Mouse (Mus musculus) heart, adult 2 months (tissue): ENCODE results near the gene Abca16.

Experiments
- CTCF ChIP-seq: fragments of 200-600 bp; IDR thresholded peaks from 2 replicates; pipeline ENCODE4 v1.8.1; 2022; ENCODE audit warnings: antibody characterized with exemption, mild to moderate bottlenecking, moderate library complexity
- EP300 ChIP-seq: fragments of 200-500 bp; IDR thresholded peaks from 2 replicates; pipeline ENCODE4 v1.6.1; 2011; ENCODE audit warnings: low read depth, low read length, control low read depth; ENCODE audit not compliant: insufficient read depth
- POLR2A ChIP-seq: fragments of 200-500 bp; IDR thresholded peaks from 2 replicates; pipeline ENCODE4 v1.6.1; 2011; ENCODE audit warnings: mild to moderate bottlenecking, low read depth, low read length, control low read depth; ENCODE audit not compliant: insufficient read depth

DNA sequence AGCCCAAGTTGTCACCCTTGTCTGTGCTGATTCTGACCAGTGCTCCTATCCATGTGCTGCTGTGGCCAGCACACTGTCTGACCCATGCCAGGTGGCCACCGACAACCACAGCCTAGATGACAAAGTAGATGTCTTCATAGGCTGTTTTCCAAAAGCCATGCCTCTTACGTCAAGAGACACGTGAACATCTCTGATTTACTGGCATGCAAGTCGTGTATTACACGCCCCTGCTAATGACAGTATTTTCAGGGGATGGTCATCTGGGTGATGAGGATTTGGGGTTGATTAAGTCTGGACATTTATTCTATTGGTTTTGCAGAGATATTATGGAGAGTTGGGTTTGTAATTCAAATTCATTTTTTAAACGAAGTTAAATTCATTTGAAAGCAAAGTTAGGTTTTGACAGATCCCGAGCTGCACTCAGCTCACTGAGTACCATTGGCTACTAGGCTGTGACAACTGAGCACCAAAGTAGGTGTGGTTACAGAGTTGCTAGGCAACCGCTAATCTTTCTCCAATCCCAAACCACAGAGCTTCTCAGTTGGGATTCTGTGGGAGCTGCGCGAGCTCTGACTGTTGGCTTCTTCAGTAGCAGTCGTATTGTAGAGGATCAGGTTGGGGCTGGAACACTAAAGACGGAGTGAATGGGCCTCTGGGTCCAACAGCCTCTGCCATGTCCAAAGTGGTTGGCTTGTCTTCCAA lies 143.2 kb downstream of the Abca16 start:
- TF ChIP-seq EP300 (no peak), CTCF (no peak), POLR2A (no peak)
